In genomic region chr2:172690196-172690595, GRCm38 (mm10) we compare ENCODE assay signal across 18 mouse cellular contexts.
DNase-seq lines count a peak whose midpoint lies in the region; ATAC-seq and TF ChIP-seq lines count a peak whose summit lies in the region.
"Had no signal": no experiment of that assay in that cellular context is flagged by ENCODE, and none has a peak within 500 bp of the region (broad histone marks: within the 10 kb centered on the region; RNA-seq: fewer than 3 reads in every experiment).

No protein-coding gene starts in this region.

- WGBS in liver, adult 2 months = 24% methylated on average over 1 of the region's 1 CpGs
- 70% methylated on average over 1 of the region's 1 CpGs for WGBS in liver, postnatal 0 days (ENCODE audit: insufficient replicate concordance)
- 65% methylated on average over 1 of the region's 1 CpGs for WGBS in liver, embryonic 11.5 days

- no peak overlapping the region for H3K4me2 ChIP-seq in liver, postnatal 0 days (ENCODE audit: low read depth, low read length)
- H3K4me2 ChIP-seq in liver, embryonic 11.5 days = no peak overlapping the region

- H3K9ac ChIP-seq in liver, adult 2 months (ENCODE audit: low read depth, low read length) = no peak overlapping the region
- no peak overlapping the region for H3K9ac ChIP-seq in liver, postnatal 0 days (replicated peaks)
- no peak overlapping the region for H3K9ac ChIP-seq in liver, embryonic 11.5 days (ENCODE audit: low read depth, low read length)

- H3K9me3 ChIP-seq in liver, postnatal 0 days (ENCODE audit: low read length) = 0 out of 2 replicates have a peak, but pooled peaks cover 2% of the 10 kb centered on the region
- peaks cover 3% of the 10 kb centered on the region; the same call in 1 of the 2 replicates for H3K9me3 ChIP-seq in liver, embryonic 11.5 days (ENCODE audit: control insufficient read depth, low read length)
- peaks cover 34% of the 10 kb centered on the region for H3K9me3 ChIP-seq in megakaryocyte, embryonic 14.5 days

- H3K4me1 ChIP-seq in liver, adult 2 months (ENCODE audit: control insufficient read depth, insufficient read depth, low read length) = peaks cover 5% of the 10 kb centered on the region; the same call in 1 of the 2 replicates
- H3K4me1 ChIP-seq in liver, postnatal 0 days (ENCODE audit: insufficient read depth) = no peaks in the 10 kb centered on the region
- H3K4me1 ChIP-seq in liver, embryonic 11.5 days (replicated peaks; ENCODE audit: control insufficient read depth, insufficient read depth, low read length) = no peaks in the 10 kb centered on the region
- H3K4me1 ChIP-seq in megakaryocyte, embryonic 14.5 days = no peaks in the 10 kb centered on the region

- no peak for TF ChIP-seq EP300 in liver, postnatal 0 days (IDR thresholded peaks at IDR 0.05; ENCODE audit: low read depth)

- TF ChIP-seq POLR2A in liver, adult 2 months (IDR thresholded peaks at IDR 0.05; ENCODE audit: extremely low read depth, insufficient read depth, low read length) = no peak

- no peaks in the 10 kb centered on the region for H3K27me3 ChIP-seq in liver, adult 2 months (ENCODE audit: control insufficient read depth, insufficient read depth, low read length)
- H3K27me3 ChIP-seq in liver, postnatal 0 days (ENCODE audit: insufficient read depth, low read length) = no peaks in the 10 kb centered on the region
- no peaks in the 10 kb centered on the region for H3K27me3 ChIP-seq in liver, embryonic 11.5 days (replicated peaks; ENCODE audit: control insufficient read depth, insufficient read depth, low read length)
- no peaks in the 10 kb centered on the region for H3K27me3 ChIP-seq in megakaryocyte, embryonic 14.5 days (replicated peaks)
- H3K27me3 ChIP-seq: Patski had no signal

- ATAC-seq in liver, postnatal 0 days = peak; percentile 69
- ATAC-seq in liver, embryonic 11.5 days (replicated peaks; ENCODE audit: low FRiP score) = no peak
- no peak for ATAC-seq in megakaryocyte, adult 5-6 weeks (ENCODE audit: poor library complexity, severe bottlenecking)
- ATAC-seq: activated CD4-positive, CD25-positive, alpha-beta regulatory T cell, adult 4 months; CD4-positive, CD25-positive, alpha-beta regulatory T cell, adult 4 months; Patski had no signal

- peak; percentile 96 for DNase-seq in liver, adult 2 months (ENCODE audit: extremely low read depth, low read depth, low spot score)
- no peak for DNase-seq in liver
- DNase-seq in liver, postnatal 0 days = no peak
- no peak for DNase-seq in liver, embryonic 11.5 days (ENCODE audit: low spot score)
- DNase-seq: adrenal gland, adult 8-10 months; adrenal gland, postnatal 10 days; adrenal gland, postnatal 14 days; adrenal gland, postnatal 25 days; B cell, adult 2 months; cerebellum, adult 11 months; cerebellum, adult 11-12 months; cerebellum, adult 18-20 months had no signal

- no peak for TF ChIP-seq CTCF in liver, adult 2 months (IDR thresholded peaks at IDR 0.05; ENCODE audit: low read depth, low read length)
- no peak for TF ChIP-seq CTCF in liver, postnatal 0 days (IDR thresholded peaks at IDR 0.05; ENCODE audit: low read depth)

- H3K27ac ChIP-seq in liver, adult 2 months (replicated peaks; ENCODE audit: insufficient read depth, low read depth, low read length) = peak overlapping the region; percentile 62
- H3K27ac ChIP-seq in liver, postnatal 0 days (ENCODE audit: low read depth) = peak overlapping the region; percentile 55
- no peak overlapping the region for H3K27ac ChIP-seq in liver, embryonic 11.5 days (ENCODE audit: low read depth, low read length)

- H3K79me2 ChIP-seq in liver, adult 2 months (ENCODE audit: control insufficient read depth, insufficient read depth, low read length) = no peaks in the 10 kb centered on the region

- no peak overlapping the region for H3K4me3 ChIP-seq in liver, adult 2 months (ENCODE audit: insufficient read depth, low read depth, low read length)
- H3K4me3 ChIP-seq in liver, postnatal 0 days (ENCODE audit: low read depth, low read length) = no peak overlapping the region
- H3K4me3 ChIP-seq in liver, embryonic 11.5 days (ENCODE audit: low read depth, low read length) = no peak overlapping the region
- H3K4me3 ChIP-seq in megakaryocyte, embryonic 14.5 days (replicated peaks) = peak overlapping the region; percentile 23

- no peaks in the 10 kb centered on the region for H3K36me3 ChIP-seq in liver, adult 2 months (ENCODE audit: control insufficient read depth, insufficient read depth, low read length)
- no peaks in the 10 kb centered on the region for H3K36me3 ChIP-seq in liver, postnatal 0 days (replicated peaks; ENCODE audit: insufficient read depth, low read length)
- H3K36me3 ChIP-seq in liver, embryonic 11.5 days (ENCODE audit: control insufficient read depth, insufficient read depth, low read length) = no peaks in the 10 kb centered on the region
- H3K36me3 ChIP-seq in megakaryocyte, embryonic 14.5 days (replicated peaks; ENCODE audit: low read length) = no peaks in the 10 kb centered on the region
- H3K36me3 ChIP-seq: G1E had no signal
